Mouse (Mus musculus): ENCODE measurements around the gene Hyal4. TPM values are rescaled to one million over a fixed set of nuclear protein-coding genes. Genes with fewer than 3 reads are reported as not detected.
A peak's percentile ranks its signal among the peaks of the same experiment; 100 is the strongest.

The Hyal4 gene
- total RNA-seq (2014; rRNA removed), result not detected in 2 replicates
- not detected in 2 replicates for polyA plus RNA-seq (2015; fragmentation: Nextera tagmentation; extraction: Ambion mirVana)

GRCm38 (mm10) chr6:24748029-24748428, at the start of gene Hyal4:
Gene Hyal4 (plus strand): TSS chr6:24748329.
- DNase-seq, result no peak
- Histone ChIP-seq H3K4me3 (ENCODE audit: low read depth, low read length) (no peak within 1 kb of the TSS), H3K4me2 (ENCODE audit: low read depth) (no peak within 1 kb of the TSS), H3K4me1 (ENCODE audit: insufficient read depth) (no peaks in the 10 kb centered on the region), H3K27ac (ENCODE audit: low read depth, low read length) (no peak within 1 kb of the TSS), H3K36me3 (ENCODE audit: insufficient read depth) (no peaks in the 10 kb centered on the region), H3K9me3 (ENCODE audit: low read length) (no peaks in the 10 kb centered on the region), H3K27me3 (ENCODE audit: insufficient read depth, low read length) (no peaks in the 10 kb centered on the region), H3K9ac (no peak within 1 kb of the TSS)
- ATAC-seq, result no peak
- WGBS, result 89% methylated on average over 4 of the region's 4 CpGs
- TF ChIP-seq CTCF (IDR thresholded peaks at IDR 0.05; ENCODE audit: low read depth), result no peak

- WGBS, result 89% methylated on average over 5 of the region's 5 CpGs
Measured at GRCm38 (mm10) chr6:24707090-24707489, 41.0 kb upstream of the Hyal4 start.

GRCm38 (mm10) chr6:24707499-24707898, 40.6 kb upstream of the Hyal4 start:
- H3K4me1 ChIP-seq (ENCODE audit: insufficient read depth), result no peaks in the 10 kb centered on the region
- ATAC-seq (no peak), DNase-seq (no peak)
- H3K9ac ChIP-seq, result no peak overlapping the region
- WGBS, result 86% methylated on average over 2 of the region's 2 CpGs
- TF ChIP-seq CTCF (IDR thresholded peaks at IDR 0.05; ENCODE audit: low read depth), result no peak
- no peaks in the 10 kb centered on the region for H3K9me3 ChIP-seq (ENCODE audit: low read length)
- H3K27ac ChIP-seq (ENCODE audit: low read depth, low read length), result no peak overlapping the region
- H3K4me3 ChIP-seq (ENCODE audit: low read depth, low read length), result no peak overlapping the region
- no peaks in the 10 kb centered on the region for H3K36me3 ChIP-seq (ENCODE audit: insufficient read depth)
- no peak overlapping the region for H3K4me2 ChIP-seq (ENCODE audit: low read depth)
- H3K27me3 ChIP-seq (ENCODE audit: insufficient read depth, low read length), result no peaks in the 10 kb centered on the region

More at GRCm38 (mm10) chr6:24707090-24707489, 41.0 kb upstream of the Hyal4 start:
- Histone ChIP-seq H3K27ac (ENCODE audit: low read depth, low read length) (no peak overlapping the region), H3K9ac (no peak overlapping the region), H3K4me3 (ENCODE audit: low read depth, low read length) (no peak overlapping the region), H3K9me3 (ENCODE audit: low read length) (no peaks in the 10 kb centered on the region), H3K4me1 (ENCODE audit: insufficient read depth) (no peaks in the 10 kb centered on the region), H3K27me3 (ENCODE audit: insufficient read depth, low read length) (no peaks in the 10 kb centered on the region), H3K4me2 (ENCODE audit: low read depth) (no peak overlapping the region), H3K36me3 (ENCODE audit: insufficient read depth) (no peaks in the 10 kb centered on the region)
- DNase-seq (no peak), ATAC-seq (no peak)
- no peak for TF ChIP-seq CTCF (IDR thresholded peaks at IDR 0.05; ENCODE audit: low read depth)

- ATAC-seq (peak; percentile 89), DNase-seq (peak; percentile 80)
- Histone ChIP-seq H3K9me3 (ENCODE audit: low read length) (no peaks in the 10 kb centered on the region), H3K4me3 (ENCODE audit: low read depth, low read length) (no peak overlapping the region), H3K27ac (ENCODE audit: low read depth, low read length) (no peak overlapping the region), H3K27me3 (ENCODE audit: insufficient read depth, low read length) (no peaks in the 10 kb centered on the region), H3K4me2 (ENCODE audit: low read depth) (no peak overlapping the region), H3K4me1 (ENCODE audit: insufficient read depth) (no peaks in the 10 kb centered on the region), H3K36me3 (ENCODE audit: insufficient read depth) (no peaks in the 10 kb centered on the region), H3K9ac (no peak overlapping the region)
- 32% methylated on average over 13 of the region's 13 CpGs for WGBS
- peak; percentile 73 for TF ChIP-seq CTCF (IDR thresholded peaks at IDR 0.05; ENCODE audit: low read depth)
Measured at GRCm38 (mm10) chr6:24721317-24722099, 26.6 kb upstream of the Hyal4 start.

DNA sequence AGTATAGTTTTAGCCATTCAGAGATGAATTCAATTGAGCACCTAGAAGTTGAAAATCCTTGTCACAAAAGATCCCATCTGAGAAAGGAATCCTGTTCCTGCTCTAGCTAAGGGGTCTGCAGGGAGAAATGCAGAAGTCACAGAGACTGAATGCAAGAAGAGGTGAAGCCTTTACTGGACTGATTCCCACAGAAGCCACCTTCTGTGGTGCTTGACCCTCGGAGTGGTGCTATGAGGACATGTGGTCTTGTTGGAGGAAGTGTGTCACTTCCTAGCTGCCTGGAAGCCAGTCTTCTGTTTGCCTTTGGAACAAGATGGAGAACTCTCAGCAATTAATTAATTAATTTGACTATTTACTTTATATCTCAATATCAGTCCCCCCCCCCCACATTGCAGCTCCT, 20.0 kb upstream of the Hyal4 start:
- H3K36me3 ChIP-seq (ENCODE audit: insufficient read depth), result no peaks in the 10 kb centered on the region
- H3K4me2 ChIP-seq (ENCODE audit: low read depth), result no peak overlapping the region
- H3K4me1 ChIP-seq (ENCODE audit: insufficient read depth), result no peaks in the 10 kb centered on the region
- 77% methylated on average over 1 of the region's 1 CpGs for WGBS
- H3K27ac ChIP-seq (ENCODE audit: low read depth, low read length), result no peak overlapping the region
- no peak overlapping the region for H3K4me3 ChIP-seq (ENCODE audit: low read depth, low read length)
- ATAC-seq, result no peak
- DNase-seq, result no peak
- no peak for TF ChIP-seq CTCF (IDR thresholded peaks at IDR 0.05; ENCODE audit: low read depth)
- H3K27me3 ChIP-seq (ENCODE audit: insufficient read depth, low read length), result no peaks in the 10 kb centered on the region
- H3K9ac ChIP-seq, result no peak overlapping the region
- H3K9me3 ChIP-seq (ENCODE audit: low read length), result no peaks in the 10 kb centered on the region

- no peaks in the 10 kb centered on the region for H3K36me3 ChIP-seq (ENCODE audit: insufficient read depth)
- no peaks in the 10 kb centered on the region for H3K9me3 ChIP-seq (ENCODE audit: low read length)
- no peak within 1 kb of the TSS for H3K4me2 ChIP-seq (ENCODE audit: low read depth)
- no peak within 1 kb of the TSS for H3K9ac ChIP-seq
- no peak within 1 kb of the TSS for H3K27ac ChIP-seq (ENCODE audit: low read depth, low read length)
- DNase-seq (no peak), ATAC-seq (no peak)
- no peak for TF ChIP-seq CTCF (IDR thresholded peaks at IDR 0.05; ENCODE audit: low read depth)
- no peaks in the 10 kb centered on the region for H3K27me3 ChIP-seq (ENCODE audit: insufficient read depth, low read length)
- 81% methylated on average over 3 of the region's 3 CpGs for WGBS
- H3K4me1 ChIP-seq (ENCODE audit: insufficient read depth), result no peaks in the 10 kb centered on the region
- H3K4me3 ChIP-seq (ENCODE audit: low read depth, low read length), result no peak within 1 kb of the TSS
Measured at GRCm38 (mm10) chr6:24732945-24733344, 15.2 kb upstream of the Hyal4 start, which contains the start of gene Hyal6. Gene Hyal6 (plus strand): TSS chr6:24733245.

DNA sequence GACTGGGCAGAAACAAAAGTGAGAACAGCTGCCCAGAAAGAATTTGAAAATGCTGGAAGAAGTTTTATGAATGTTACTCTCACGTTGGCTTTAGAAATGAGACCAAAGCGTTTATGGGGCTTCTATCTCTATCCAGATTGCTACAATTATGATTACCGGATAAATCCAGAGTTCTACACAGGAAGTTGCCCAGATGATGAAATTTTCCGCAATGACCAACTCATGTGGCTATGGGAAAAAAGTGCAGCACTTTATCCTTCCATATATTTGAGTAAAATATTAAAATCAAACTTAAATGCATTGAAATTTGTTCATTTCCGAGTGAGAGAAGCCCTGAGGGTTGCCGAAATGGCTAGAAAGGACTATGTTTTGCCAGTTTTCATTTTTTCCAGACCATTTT, 13.6 kb upstream of the Hyal4 start:
- H3K27me3 ChIP-seq (ENCODE audit: insufficient read depth, low read length), result no peaks in the 10 kb centered on the region
- DNase-seq (no peak), ATAC-seq (no peak)
- WGBS, result 90% methylated on average over 6 of the region's 6 CpGs
- H3K36me3 ChIP-seq (ENCODE audit: insufficient read depth), result no peaks in the 10 kb centered on the region
- H3K4me2 ChIP-seq (ENCODE audit: low read depth), result no peak overlapping the region
- no peak overlapping the region for H3K27ac ChIP-seq (ENCODE audit: low read depth, low read length)
- H3K9ac ChIP-seq, result no peak overlapping the region
- no peaks in the 10 kb centered on the region for H3K9me3 ChIP-seq (ENCODE audit: low read length)
- H3K4me1 ChIP-seq (ENCODE audit: insufficient read depth), result no peaks in the 10 kb centered on the region
- TF ChIP-seq CTCF (IDR thresholded peaks at IDR 0.05; ENCODE audit: low read depth), result no peak
- no peak overlapping the region for H3K4me3 ChIP-seq (ENCODE audit: low read depth, low read length)

Data from forebrain, postnatal 0 days (tissue).